Mouse (Mus musculus) stomach, embryonic 15.5 days (tissue): ENCODE measurements around the gene Bicral. TPM values are rescaled to one million over a fixed set of nuclear protein-coding genes. Genes with fewer than 3 reads are reported as not detected.

Experiments
- ATAC-seq: fragments of 200-750 bp; cut with Nextera tagmentation; 2 replicates; pipeline ENCODE4 v1.8.0; 2017; ENCODE audit warnings: low read depth, moderate number of reproducible peaks, moderate TSS enrichment; ENCODE audit not compliant: insufficient read depth, low FRiP score
- H3K27ac ChIP-seq: fragments of 300-500 bp; sonication (generic); 2 replicates; pipeline ENCODE4 v1.5.1; 2015; ENCODE audit warnings: mild to moderate bottlenecking, inconsistent platforms
- H3K27me3 ChIP-seq: fragments of 300-500 bp; sonication (generic); replicated peaks from 2 replicates; pipeline ENCODE4 v1.6.1; 2015; ENCODE audit warnings: inconsistent platforms
- H3K36me3 ChIP-seq: fragments of 300-500 bp; sonication (generic); 2 replicates; pipeline ENCODE4 v1.6.1; 2015; ENCODE audit warnings: inconsistent platforms
- H3K4me1 ChIP-seq: fragments of 300-500 bp; sonication (generic); 2 replicates; pipeline ENCODE4 v1.6.1; 2015; ENCODE audit warnings: inconsistent platforms
- H3K4me2 ChIP-seq: fragments of 300-500 bp; sonication (generic); 2 replicates; pipeline ENCODE4 v1.6.1; 2015; ENCODE audit warnings: mild to moderate bottlenecking, inconsistent platforms
- H3K4me3 ChIP-seq: fragments of 300-500 bp; sonication (generic); replicated peaks from 2 replicates; pipeline ENCODE4 v1.5.1; 2015; ENCODE audit warnings: inconsistent platforms
- H3K9ac ChIP-seq: fragments of 300-500 bp; sonication (generic); 2 replicates; pipeline ENCODE4 v1.6.1; 2015; ENCODE audit warnings: inconsistent platforms
- H3K9me3 ChIP-seq: fragments of 300-500 bp; sonication (generic); 2 replicates; pipeline ENCODE4 v1.6.1; 2016; ENCODE audit warnings: inconsistent platforms
- WGBS: fragments of 180-500 bp; shearing (Covaris S2); methylation state at CpG from one replicate; pipeline ENCODE4 v1.1.7; 2015; 5-methylcytosine and 5-hydroxymethylcytosine counted together
- polyA plus RNA-seq: library from polyadenylated mRNA; unstranded; fragments of >200 nt; fragmentation: Nextera tagmentation; extraction: Ambion mirVana; gene quantifications from 2 replicates; pipeline ENCODE4 v1.2.1, GENCODE M21; 2015

The Bicral gene
- polyA plus RNA-seq, 1 experiment from 2014 or later: 4.6 TPM

GRCm38 (mm10) chr17:46885910-46886643 is 27.8 kb upstream of the Bicral start:
- H3K4me3 ChIP-seq: no peak overlapping the region
- H3K27me3 ChIP-seq: no peaks in the 10 kb centered on the region
- H3K36me3 ChIP-seq: no peaks in the 10 kb centered on the region
- peak overlapping the region; percentile 9 for H3K4me2 ChIP-seq
- 0 out of 2 replicates have a peak overlapping the region, but pooled peaks have one; percentile 11 for H3K27ac ChIP-seq
- H3K9me3 ChIP-seq: no peaks in the 10 kb centered on the region
- H3K9ac ChIP-seq: no peak overlapping the region
- WGBS: 34% methylated on average over 17 of the region's 17 CpGs
- ATAC-seq: no peak
- H3K4me1 ChIP-seq: peaks cover 14% of the 10 kb centered on the region

GRCm38 (mm10) chr17:46885218-46885909 is 27.1 kb upstream of the Bicral start:
- H3K4me2 ChIP-seq: peak overlapping the region; percentile 9; the same call in 1 of the 2 replicates
- H3K4me3 ChIP-seq: no peak overlapping the region
- no peaks in the 10 kb centered on the region for H3K27me3 ChIP-seq
- 66% methylated on average over 11 of the region's 11 CpGs for WGBS
- H3K36me3 ChIP-seq: no peaks in the 10 kb centered on the region
- H3K27ac ChIP-seq: no peak overlapping the region
- no peaks in the 10 kb centered on the region for H3K9me3 ChIP-seq
- no peak for ATAC-seq
- peaks cover 14% of the 10 kb centered on the region for H3K4me1 ChIP-seq
- H3K9ac ChIP-seq: no peak overlapping the region

GRCm38 (mm10) chr17:46884766-46885165 is 26.5 kb upstream of the Bicral start:
- Histone ChIP-seq H3K9me3 (no peaks in the 10 kb centered on the region), H3K27ac (no peak overlapping the region), H3K4me2 (no peak overlapping the region), H3K4me1 (peaks cover 14% of the 10 kb centered on the region), H3K27me3 (no peaks in the 10 kb centered on the region), H3K4me3 (no peak overlapping the region), H3K9ac (no peak overlapping the region), H3K36me3 (no peaks in the 10 kb centered on the region)
- WGBS: 86% methylated on average over 6 of the region's 6 CpGs
- no peak for ATAC-seq

GRCm38 (mm10) chr17:46883107-46883506 is 24.8 kb upstream of the Bicral start:
- H3K9ac ChIP-seq: no peak overlapping the region
- H3K27ac ChIP-seq: peak overlapping the region; percentile 74
- H3K4me3 ChIP-seq: no peak overlapping the region
- H3K36me3 ChIP-seq: no peaks in the 10 kb centered on the region
- WGBS: 65% methylated on average over 9 of the region's 9 CpGs
- peak; percentile 77 for ATAC-seq
- no peaks in the 10 kb centered on the region for H3K27me3 ChIP-seq
- H3K4me1 ChIP-seq: peaks cover 14% of the 10 kb centered on the region
- H3K9me3 ChIP-seq: no peaks in the 10 kb centered on the region
- H3K4me2 ChIP-seq: peak overlapping the region; percentile 11; the same call in 1 of the 2 replicates

DNA sequence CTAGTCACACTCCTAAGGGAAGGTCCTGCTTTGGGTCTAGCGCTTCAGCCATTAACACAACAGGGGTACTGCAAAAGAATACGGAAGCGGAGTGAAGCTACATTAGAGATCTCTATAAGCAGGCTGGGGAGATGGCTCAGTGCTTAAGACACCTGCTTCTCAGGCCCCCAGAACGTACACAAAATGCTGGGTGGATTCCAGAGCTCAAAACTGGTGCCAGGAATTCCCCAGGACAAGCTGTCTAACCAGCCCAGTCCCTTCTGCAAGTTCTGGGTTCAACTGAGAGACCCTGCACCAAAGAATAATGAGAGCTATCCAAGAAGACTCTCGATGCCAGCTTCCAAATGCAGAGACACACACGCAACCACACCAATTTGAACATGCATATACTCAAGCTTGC is 23.4 kb upstream of the Bicral start:
- Histone ChIP-seq H3K9ac (no peak overlapping the region), H3K4me3 (no peak overlapping the region), H3K36me3 (no peaks in the 10 kb centered on the region), H3K27me3 (no peaks in the 10 kb centered on the region), H3K4me2 (no peak overlapping the region), H3K27ac (no peak overlapping the region), H3K9me3 (no peaks in the 10 kb centered on the region), H3K4me1 (peaks cover 14% of the 10 kb centered on the region)
- 85% methylated on average over 6 of the region's 6 CpGs for WGBS
- no peak for ATAC-seq

DNA sequence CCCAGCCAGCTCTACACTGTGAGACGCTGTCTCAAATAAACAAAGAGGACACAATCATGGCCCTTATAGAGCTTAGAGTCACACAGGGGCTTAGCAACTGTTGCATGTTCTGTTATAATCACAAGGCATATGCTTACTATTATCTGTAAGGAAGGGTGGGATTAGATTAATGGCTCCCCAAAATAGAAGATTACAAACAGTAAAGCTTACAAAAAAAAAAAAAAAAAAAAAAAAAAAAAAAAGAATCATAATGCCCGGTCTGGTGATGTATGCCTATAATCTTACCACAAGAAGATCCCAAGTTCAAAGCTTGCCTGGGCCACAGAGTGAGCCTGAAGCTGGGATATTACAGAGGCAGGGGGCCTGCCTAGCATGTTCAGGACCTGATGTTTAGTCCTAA is 22.0 kb upstream of the Bicral start:
- H3K9ac ChIP-seq: no peak overlapping the region
- H3K9me3 ChIP-seq: no peaks in the 10 kb centered on the region
- no peak for ATAC-seq
- peaks cover 3% of the 10 kb centered on the region; the same call in 1 of the 2 replicates for H3K4me1 ChIP-seq
- no peaks in the 10 kb centered on the region for H3K27me3 ChIP-seq
- H3K4me3 ChIP-seq: no peak overlapping the region
- H3K4me2 ChIP-seq: no peak overlapping the region
- 55% methylated on average over 2 of the region's 2 CpGs for WGBS
- H3K36me3 ChIP-seq: no peaks in the 10 kb centered on the region
- no peak overlapping the region; the same call in 1 of the 2 replicates for H3K27ac ChIP-seq

DNA sequence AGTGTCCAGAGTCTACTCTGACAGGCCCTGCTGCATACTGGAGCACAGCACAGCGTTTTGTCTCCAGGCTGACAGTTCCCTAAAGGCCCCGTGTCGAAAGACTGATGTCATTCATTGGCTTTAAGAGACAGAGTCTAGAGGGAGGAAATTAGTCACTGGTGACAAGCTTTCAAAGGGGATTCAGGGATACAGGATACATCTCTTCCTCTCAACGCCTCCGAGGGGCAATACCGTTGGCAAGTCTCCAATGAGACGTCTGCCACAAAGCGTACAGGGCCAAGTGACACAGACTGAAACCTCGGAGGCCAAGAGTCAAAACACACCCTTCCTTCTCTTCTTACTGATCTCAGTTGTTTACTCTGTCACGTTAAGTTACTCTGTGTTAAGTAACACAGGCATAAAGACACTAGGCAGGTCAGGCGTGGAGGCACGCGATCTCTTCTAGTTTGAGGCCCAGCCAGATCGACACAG is 21.6 kb upstream of the Bicral start:
- no peaks in the 10 kb centered on the region for H3K9me3 ChIP-seq
- ATAC-seq: no peak
- no peak overlapping the region for H3K4me3 ChIP-seq
- 23% methylated on average over 14 of the region's 14 CpGs for WGBS
- no peak overlapping the region for H3K9ac ChIP-seq
- H3K4me2 ChIP-seq: no peak overlapping the region
- H3K36me3 ChIP-seq: no peaks in the 10 kb centered on the region
- no peaks in the 10 kb centered on the region for H3K27me3 ChIP-seq
- peaks cover 3% of the 10 kb centered on the region; the same call in 1 of the 2 replicates for H3K4me1 ChIP-seq
- H3K27ac ChIP-seq: no peak overlapping the region; the same call in 1 of the 2 replicates

DNA sequence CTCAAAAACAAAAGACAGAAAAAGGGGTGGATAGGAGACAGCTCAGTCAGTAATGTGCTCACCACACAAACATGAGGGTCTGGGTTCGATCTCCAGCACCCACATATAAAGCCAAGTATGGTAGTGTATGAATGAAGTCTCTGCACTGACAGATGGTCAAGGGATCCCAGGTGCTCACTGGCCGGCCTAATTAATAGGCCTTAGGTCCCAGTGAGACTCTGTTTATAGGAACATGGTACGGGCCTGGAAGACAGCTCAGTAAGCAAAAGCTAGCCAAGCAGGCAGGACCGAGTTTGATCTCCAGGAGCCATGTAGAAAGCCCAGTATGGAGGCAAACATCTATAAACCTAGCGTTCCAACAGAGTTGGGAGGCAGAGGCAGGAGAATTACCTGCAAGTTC is 18.8 kb upstream of the Bicral start:
- Histone ChIP-seq H3K27ac (peak overlapping the region; percentile 56), H3K36me3 (no peaks in the 10 kb centered on the region), H3K4me3 (no peak overlapping the region), H3K4me1 (0 out of 2 replicates have a peak, but pooled peaks cover 7% of the 10 kb centered on the region), H3K9ac (no peak overlapping the region), H3K27me3 (no peaks in the 10 kb centered on the region), H3K4me2 (no peak overlapping the region), H3K9me3 (no peaks in the 10 kb centered on the region)
- ATAC-seq: no peak
- WGBS: 76% methylated on average over 5 of the region's 5 CpGs

- H3K4me2 ChIP-seq: no peak overlapping the region
- 0 out of 2 replicates have a peak, but pooled peaks cover 2% of the 10 kb centered on the region for H3K36me3 ChIP-seq
- H3K9me3 ChIP-seq: no peaks in the 10 kb centered on the region
- no peak overlapping the region for H3K4me3 ChIP-seq
- H3K4me1 ChIP-seq: 0 out of 2 replicates have a peak, but pooled peaks cover 7% of the 10 kb centered on the region
- no peaks in the 10 kb centered on the region for H3K27me3 ChIP-seq
- no peak overlapping the region for H3K9ac ChIP-seq
- peak; percentile 64 for ATAC-seq
- H3K27ac ChIP-seq: peak overlapping the region; percentile 56
- 46% methylated on average over 8 of the region's 8 CpGs for WGBS
Measured at GRCm38 (mm10) chr17:46876371-46876950, 18.2 kb upstream of the Bicral start.

- Histone ChIP-seq H3K36me3 (0 out of 2 replicates have a peak, but pooled peaks cover 2% of the 10 kb centered on the region), H3K27me3 (no peaks in the 10 kb centered on the region), H3K4me3 (no peak overlapping the region), H3K9ac (no peak overlapping the region), H3K4me2 (no peak overlapping the region), H3K9me3 (no peaks in the 10 kb centered on the region), H3K27ac (no peak overlapping the region), H3K4me1 (0 out of 2 replicates have a peak, but pooled peaks cover 7% of the 10 kb centered on the region)
- 80% methylated on average over 3 of the region's 3 CpGs for WGBS
- no peak for ATAC-seq
Measured at GRCm38 (mm10) chr17:46875626-46876025, 17.3 kb upstream of the Bicral start.

GRCm38 (mm10) chr17:46874133-46874532 is 15.9 kb upstream of the Bicral start:
- H3K27ac ChIP-seq: peak overlapping the region; percentile 52; the same call in 1 of the 2 replicates
- no peak overlapping the region for H3K9ac ChIP-seq

More at GRCm38 (mm10) chr17:46874133-46874532, 15.9 kb upstream of the Bicral start:
- Histone ChIP-seq H3K4me2 (0 out of 2 replicates have a peak overlapping the region, but pooled peaks have one; percentile 3), H3K4me1 (0 out of 2 replicates have a peak, but pooled peaks cover 7% of the 10 kb centered on the region), H3K27me3 (no peaks in the 10 kb centered on the region), H3K9me3 (no peaks in the 10 kb centered on the region), H3K36me3 (0 out of 2 replicates have a peak, but pooled peaks cover 2% of the 10 kb centered on the region), H3K4me3 (no peak overlapping the region)
- ATAC-seq: peak; percentile 47
- WGBS: 19% methylated on average over 10 of the region's 10 CpGs
